Mouse (Mus musculus): ENCODE data around the gene Spice1. TPM values are rescaled to one million over a fixed set of nuclear protein-coding genes. Genes with fewer than 3 reads are reported as not detected.

Spice1 gene
- polyA plus RNA-seq, 1 experiment from 2014 or later, result 30.1 TPM

GRCm38 (mm10) chr16:44328644-44329043 lies 18.3 kb upstream of the Spice1 start:
- no peak overlapping the region for H3K27ac ChIP-seq (ENCODE audit: low read depth, low read length)
- H3K4me1 ChIP-seq (replicated peaks; ENCODE audit: control insufficient read depth, insufficient read depth, low read length), result no peaks in the 10 kb centered on the region
- DNase-seq (ENCODE audit: low spot score), result no peak
- ATAC-seq (ENCODE audit: low FRiP score), result no peak
- no peaks in the 10 kb centered on the region for H3K9me3 ChIP-seq (ENCODE audit: control insufficient read depth, low read length)
- no peak overlapping the region for H3K4me3 ChIP-seq (ENCODE audit: low read depth, low read length)
- no peak overlapping the region for H3K9ac ChIP-seq (ENCODE audit: low read depth, low read length)
- 79% methylated on average over 4 of the region's 4 CpGs for WGBS
- H3K27me3 ChIP-seq (ENCODE audit: control insufficient read depth, insufficient read depth, low read length), result peaks cover 14% of the 10 kb centered on the region
- no peaks in the 10 kb centered on the region for H3K36me3 ChIP-seq (ENCODE audit: control insufficient read depth, insufficient read depth, low read length)
- no peak overlapping the region for H3K4me2 ChIP-seq (replicated peaks; ENCODE audit: low read depth, low read length)

GRCm38 (mm10) chr16:44330657-44331056 lies 16.3 kb upstream of the Spice1 start:
- H3K27ac ChIP-seq (ENCODE audit: low read depth, low read length), result no peak overlapping the region
- H3K9me3 ChIP-seq (ENCODE audit: control insufficient read depth, low read length), result no peaks in the 10 kb centered on the region
- no peak overlapping the region for H3K4me2 ChIP-seq (replicated peaks; ENCODE audit: low read depth, low read length)
- H3K36me3 ChIP-seq (ENCODE audit: control insufficient read depth, insufficient read depth, low read length), result no peaks in the 10 kb centered on the region
- no peak for ATAC-seq (ENCODE audit: low FRiP score)
- WGBS, result 78% methylated on average over 9 of the region's 9 CpGs
- peaks cover 18% of the 10 kb centered on the region for H3K27me3 ChIP-seq (ENCODE audit: control insufficient read depth, insufficient read depth, low read length)
- no peak overlapping the region for H3K4me3 ChIP-seq (ENCODE audit: low read depth, low read length)
- no peaks in the 10 kb centered on the region for H3K4me1 ChIP-seq (replicated peaks; ENCODE audit: control insufficient read depth, insufficient read depth, low read length)
- peak; percentile 18 for DNase-seq (ENCODE audit: low spot score)
- H3K9ac ChIP-seq (ENCODE audit: low read depth, low read length), result no peak overlapping the region

- H3K27ac ChIP-seq (ENCODE audit: low read depth, low read length), result no peak overlapping the region
- no peak for ATAC-seq (ENCODE audit: low FRiP score)
These were observed 15.8 kb upstream of the Spice1 start for GRCm38 (mm10) chr16:44331154-44331553.

GRCm38 (mm10) chr16:44331671-44331994 lies 15.3 kb upstream of the Spice1 start:
- no peaks in the 10 kb centered on the region for H3K4me1 ChIP-seq (replicated peaks; ENCODE audit: control insufficient read depth, insufficient read depth, low read length)
- peak overlapping the region; percentile 93 for H3K4me2 ChIP-seq (replicated peaks; ENCODE audit: low read depth, low read length)
- no peak overlapping the region for H3K27ac ChIP-seq (ENCODE audit: low read depth, low read length)
- H3K9me3 ChIP-seq (ENCODE audit: control insufficient read depth, low read length), result no peaks in the 10 kb centered on the region
- no peak for DNase-seq (ENCODE audit: low spot score)
- H3K9ac ChIP-seq (ENCODE audit: low read depth, low read length), result no peak overlapping the region
- H3K4me3 ChIP-seq (ENCODE audit: low read depth, low read length), result peak overlapping the region; percentile 53
- ATAC-seq (ENCODE audit: low FRiP score), result peak; percentile 43; the same call in 1 of the 2 replicates
- peaks cover 18% of the 10 kb centered on the region for H3K27me3 ChIP-seq (ENCODE audit: control insufficient read depth, insufficient read depth, low read length)
- 11% methylated on average over 6 of the region's 6 CpGs for WGBS
- no peaks in the 10 kb centered on the region for H3K36me3 ChIP-seq (ENCODE audit: control insufficient read depth, insufficient read depth, low read length)

More at GRCm38 (mm10) chr16:44331154-44331553, 15.8 kb upstream of the Spice1 start:
- Histone ChIP-seq H3K4me3 (ENCODE audit: low read depth, low read length) (no peak overlapping the region), H3K4me2 (replicated peaks; ENCODE audit: low read depth, low read length) (no peak overlapping the region), H3K9ac (ENCODE audit: low read depth, low read length) (no peak overlapping the region), H3K36me3 (ENCODE audit: control insufficient read depth, insufficient read depth, low read length) (no peaks in the 10 kb centered on the region), H3K4me1 (replicated peaks; ENCODE audit: control insufficient read depth, insufficient read depth, low read length) (no peaks in the 10 kb centered on the region), H3K27me3 (ENCODE audit: control insufficient read depth, insufficient read depth, low read length) (peaks cover 18% of the 10 kb centered on the region), H3K9me3 (ENCODE audit: control insufficient read depth, low read length) (no peaks in the 10 kb centered on the region)
- peak; percentile 36 for DNase-seq (ENCODE audit: low spot score)
- whole genome bisulfite sequencing, result 20% methylated on average over 9 of the region's 9 CpGs

GRCm38 (mm10) chr16:44331995-44332860 lies 14.7 kb upstream of the Spice1 start:
- Histone ChIP-seq H3K4me1 (replicated peaks; ENCODE audit: control insufficient read depth, insufficient read depth, low read length) (no peaks in the 10 kb centered on the region), H3K27ac (ENCODE audit: low read depth, low read length) (no peak overlapping the region), H3K4me3 (ENCODE audit: low read depth, low read length) (peak overlapping the region; percentile 53), H3K4me2 (replicated peaks; ENCODE audit: low read depth, low read length) (peak overlapping the region; percentile 93), H3K36me3 (ENCODE audit: control insufficient read depth, insufficient read depth, low read length) (no peaks in the 10 kb centered on the region), H3K9ac (ENCODE audit: low read depth, low read length) (peak overlapping the region; percentile 56), H3K27me3 (ENCODE audit: control insufficient read depth, insufficient read depth, low read length) (peaks cover 18% of the 10 kb centered on the region), H3K9me3 (ENCODE audit: control insufficient read depth, low read length) (no peaks in the 10 kb centered on the region)
- DNase-seq (ENCODE audit: low spot score) (peak; percentile 65), ATAC-seq (ENCODE audit: low FRiP score) (peak; percentile 68)
- WGBS, result 1% methylated on average over 53 of the region's 60 CpGs

- H3K4me1 ChIP-seq (replicated peaks; ENCODE audit: control insufficient read depth, insufficient read depth, low read length), result no peaks in the 10 kb centered on the region
- peak; percentile 52 for DNase-seq (ENCODE audit: low spot score)
- H3K36me3 ChIP-seq (ENCODE audit: control insufficient read depth, insufficient read depth, low read length), result no peaks in the 10 kb centered on the region
- ATAC-seq (ENCODE audit: low FRiP score), result no peak
- 7% methylated on average over 15 of the region's 15 CpGs for WGBS
- peak within 1 kb of the TSS; percentile 53 for H3K4me3 ChIP-seq (ENCODE audit: low read depth, low read length)
- H3K9ac ChIP-seq (ENCODE audit: low read depth, low read length), result peak within 1 kb of the TSS; percentile 56
- H3K27me3 ChIP-seq (ENCODE audit: control insufficient read depth, insufficient read depth, low read length), result peaks cover 18% of the 10 kb centered on the region
- H3K9me3 ChIP-seq (ENCODE audit: control insufficient read depth, low read length), result no peaks in the 10 kb centered on the region
- no peak within 1 kb of the TSS for H3K27ac ChIP-seq (ENCODE audit: low read depth, low read length)
- peak within 1 kb of the TSS; percentile 93 for H3K4me2 ChIP-seq (replicated peaks; ENCODE audit: low read depth, low read length)
These were observed 14.0 kb upstream of the Spice1 start, which contains the start of gene Sidt1 for GRCm38 (mm10) chr16:44332861-44333284. Sidt1 (minus strand) TSS chr16:44333196.

GRCm38 (mm10) chr16:44337541-44337940 lies 9.4 kb upstream of the Spice1 start:
- Histone ChIP-seq H3K36me3 (ENCODE audit: control insufficient read depth, insufficient read depth, low read length) (no peaks in the 10 kb centered on the region), H3K27ac (ENCODE audit: low read depth, low read length) (no peak overlapping the region), H3K4me3 (ENCODE audit: low read depth, low read length) (no peak overlapping the region), H3K4me2 (replicated peaks; ENCODE audit: low read depth, low read length) (no peak overlapping the region), H3K9ac (ENCODE audit: low read depth, low read length) (no peak overlapping the region), H3K27me3 (ENCODE audit: control insufficient read depth, insufficient read depth, low read length) (peaks cover 14% of the 10 kb centered on the region), H3K4me1 (replicated peaks; ENCODE audit: control insufficient read depth, insufficient read depth, low read length) (no peaks in the 10 kb centered on the region), H3K9me3 (ENCODE audit: control insufficient read depth, low read length) (no peaks in the 10 kb centered on the region)
- ATAC-seq (ENCODE audit: low FRiP score), result no peak
- no peak for DNase-seq (ENCODE audit: low spot score)

- Histone ChIP-seq H3K4me2 (replicated peaks; ENCODE audit: low read depth, low read length) (no peak overlapping the region), H3K4me1 (replicated peaks; ENCODE audit: control insufficient read depth, insufficient read depth, low read length) (no peaks in the 10 kb centered on the region), H3K4me3 (ENCODE audit: low read depth, low read length) (no peak overlapping the region), H3K9me3 (ENCODE audit: control insufficient read depth, low read length) (no peaks in the 10 kb centered on the region), H3K27ac (ENCODE audit: low read depth, low read length) (no peak overlapping the region), H3K36me3 (ENCODE audit: control insufficient read depth, insufficient read depth, low read length) (no peaks in the 10 kb centered on the region), H3K9ac (ENCODE audit: low read depth, low read length) (no peak overlapping the region), H3K27me3 (ENCODE audit: control insufficient read depth, insufficient read depth, low read length) (no peaks in the 10 kb centered on the region)
- no peak for DNase-seq (ENCODE audit: low spot score)
- WGBS, result 91% methylated on average over 4 of the region's 4 CpGs
- no peak for ATAC-seq (ENCODE audit: low FRiP score)
These were observed 3.0 kb downstream of the Spice1 start for GRCm38 (mm10) chr16:44349801-44350397.

GRCm38 (mm10) chr16:44356291-44356690 lies 9.4 kb downstream of the Spice1 start:
- WGBS, result 85% methylated on average over 7 of the region's 7 CpGs
- no peak for ATAC-seq (ENCODE audit: low FRiP score)
- no peaks in the 10 kb centered on the region for H3K36me3 ChIP-seq (ENCODE audit: control insufficient read depth, insufficient read depth, low read length)
- H3K9me3 ChIP-seq (ENCODE audit: control insufficient read depth, low read length), result no peaks in the 10 kb centered on the region
- H3K4me3 ChIP-seq (ENCODE audit: low read depth, low read length), result no peak overlapping the region
- DNase-seq (ENCODE audit: low spot score), result no peak
- H3K9ac ChIP-seq (ENCODE audit: low read depth, low read length), result no peak overlapping the region
- no peaks in the 10 kb centered on the region for H3K4me1 ChIP-seq (replicated peaks; ENCODE audit: control insufficient read depth, insufficient read depth, low read length)
- H3K27me3 ChIP-seq (ENCODE audit: control insufficient read depth, insufficient read depth, low read length), result no peaks in the 10 kb centered on the region
- H3K27ac ChIP-seq (ENCODE audit: low read depth, low read length), result no peak overlapping the region
- H3K4me2 ChIP-seq (replicated peaks; ENCODE audit: low read depth, low read length), result no peak overlapping the region
